Mouse (Mus musculus): ENCODE data around the gene Tango6. TPM values are rescaled to one million over a fixed set of nuclear protein-coding genes. Genes with fewer than 3 reads are reported as not detected.

The Tango6 gene
- polyA plus RNA-seq (2012; rRNA removed), result 1.5 and 1.9 TPM in 2 replicates

DNA sequence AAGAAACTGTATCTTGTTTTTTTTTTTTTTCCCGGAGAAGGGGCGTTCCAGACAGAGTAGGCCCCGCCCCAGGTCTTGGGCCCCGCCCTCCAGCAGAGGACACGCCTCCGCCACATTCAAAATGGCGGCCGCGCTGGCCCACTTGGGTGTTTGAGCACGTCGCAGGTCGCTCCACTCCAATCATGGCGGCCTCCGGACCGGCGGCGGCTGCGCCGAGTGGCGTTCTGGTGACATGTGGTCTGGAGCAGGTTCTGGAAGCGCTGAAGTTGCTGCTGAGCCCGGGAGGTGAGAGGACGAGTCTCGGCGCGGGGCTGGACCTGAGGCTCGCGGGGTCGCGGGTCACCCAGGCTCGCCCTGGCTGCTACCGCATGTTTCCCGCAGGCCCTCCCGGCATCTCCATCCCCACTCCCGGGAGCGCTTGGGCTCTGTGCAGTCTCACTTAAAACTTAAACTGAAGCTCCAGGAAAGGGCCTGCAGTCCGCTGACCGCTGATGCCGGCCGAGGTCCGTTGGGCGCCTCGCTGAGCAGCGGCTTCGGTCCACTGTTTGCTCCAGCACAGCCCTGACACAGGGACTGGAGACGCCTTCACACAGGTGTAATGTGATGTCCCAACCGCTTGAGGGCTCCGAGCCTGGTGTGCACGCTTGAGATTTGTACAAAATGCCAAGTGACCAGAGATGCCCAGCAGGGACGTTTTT is at the start of gene Tango6:
Gene Tango6, plus strand, starts transcription at position 98 of the 698 bp plus-strand sequence.

DNA sequence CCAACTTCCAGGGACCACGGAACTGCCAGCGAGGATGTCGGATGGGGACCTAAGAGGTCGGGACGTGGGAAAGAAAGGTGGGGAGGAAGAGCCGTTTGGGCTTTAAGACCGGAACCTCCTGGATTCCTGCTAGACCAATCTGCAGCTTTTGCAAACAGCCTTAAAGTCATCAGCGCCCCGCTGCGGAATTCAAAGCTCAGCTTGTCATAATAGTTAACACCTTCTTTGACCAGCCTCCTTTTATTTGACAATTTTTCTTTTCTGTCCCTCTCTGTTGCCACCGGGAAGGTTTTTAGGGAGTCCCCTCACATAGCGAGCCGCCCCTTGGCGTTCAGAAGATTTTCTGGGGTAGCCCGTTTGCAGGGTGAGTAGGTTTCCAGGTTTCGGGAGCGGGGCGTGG is 187.2 kb downstream of the Tango6 start, which contains the start of gene Has3:
Gene Has3, plus strand, starts transcription at position 192 of the 400 bp plus-strand sequence.

DNA sequence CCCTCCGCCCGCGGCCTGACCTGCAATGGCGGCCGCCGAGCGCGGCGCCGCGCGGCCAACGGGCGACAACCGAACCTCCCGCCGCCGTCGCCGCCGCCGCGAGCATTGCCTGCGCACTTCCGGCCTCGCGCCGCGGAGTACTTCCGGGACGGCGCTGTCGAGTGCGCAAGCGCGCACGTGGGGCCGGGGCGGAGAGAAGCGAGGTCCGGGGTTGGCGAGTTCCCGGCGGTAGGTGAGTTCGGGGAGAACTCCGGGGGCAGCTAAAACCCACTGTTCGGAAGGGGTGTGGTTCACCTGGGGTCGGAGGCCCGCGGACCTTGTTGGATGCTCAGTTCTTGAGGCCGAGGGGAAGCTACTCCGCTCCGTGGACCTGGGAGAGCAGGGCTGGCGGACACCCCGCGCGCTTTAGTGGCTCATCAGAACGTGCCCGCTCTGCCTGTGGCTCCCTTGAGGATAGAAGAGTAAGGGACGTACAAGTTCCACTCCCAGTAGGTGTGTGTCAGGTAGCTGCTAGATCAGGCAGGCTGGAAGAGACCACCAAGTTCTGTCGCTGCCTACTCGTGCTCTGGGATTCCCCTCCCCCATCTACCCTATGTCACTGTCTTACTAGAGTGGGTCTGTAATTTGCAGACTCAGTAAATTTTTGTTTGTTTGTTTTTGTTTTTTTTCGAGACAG is 210.8 kb downstream of the Tango6 start, which contains the start of gene Utp4:
Gene Utp4, plus strand, starts transcription at position 156 of the 676 bp plus-strand sequence.

Other genes starting within 250 kb of the Tango6 start
- not detected in 2 replicates for gene 6030452D12Rik, start 182.5 kb upstream of the Tango6 start, polyA plus RNA-seq (2012; rRNA removed)
- 1.7 TPM in 2 replicates for gene Cdh3, start 172.2 kb upstream of the Tango6 start, polyA plus RNA-seq (2012; rRNA removed)
- gene Gm10073, start 109.6 kb upstream of the Tango6 start, polyA plus RNA-seq (2012; rRNA removed), result 41.0 and 49.2 TPM in 2 replicates
- gene Cdh1, start 79.7 kb upstream of the Tango6 start, polyA plus RNA-seq (2012; rRNA removed), result 24.9 and 26.9 TPM in 2 replicates
- 0.10 and 0.12 TPM in 2 replicates for gene Has3, start 187.2 kb downstream of the Tango6 start, polyA plus RNA-seq (2012; rRNA removed)
- gene Utp4, start 210.6 kb downstream of the Tango6 start, polyA plus RNA-seq (2012; rRNA removed), result 17.6 and 19.6 TPM in 2 replicates